Mouse (Mus musculus) kidney, adult 11 months (tissue): ENCODE measurements around the gene Pnpla1.

Experiments used
- DNase-seq: peaks from one replicate; pipeline ENCODE4 v3.0.0; 2022

Gene Pnpla1

DNA sequence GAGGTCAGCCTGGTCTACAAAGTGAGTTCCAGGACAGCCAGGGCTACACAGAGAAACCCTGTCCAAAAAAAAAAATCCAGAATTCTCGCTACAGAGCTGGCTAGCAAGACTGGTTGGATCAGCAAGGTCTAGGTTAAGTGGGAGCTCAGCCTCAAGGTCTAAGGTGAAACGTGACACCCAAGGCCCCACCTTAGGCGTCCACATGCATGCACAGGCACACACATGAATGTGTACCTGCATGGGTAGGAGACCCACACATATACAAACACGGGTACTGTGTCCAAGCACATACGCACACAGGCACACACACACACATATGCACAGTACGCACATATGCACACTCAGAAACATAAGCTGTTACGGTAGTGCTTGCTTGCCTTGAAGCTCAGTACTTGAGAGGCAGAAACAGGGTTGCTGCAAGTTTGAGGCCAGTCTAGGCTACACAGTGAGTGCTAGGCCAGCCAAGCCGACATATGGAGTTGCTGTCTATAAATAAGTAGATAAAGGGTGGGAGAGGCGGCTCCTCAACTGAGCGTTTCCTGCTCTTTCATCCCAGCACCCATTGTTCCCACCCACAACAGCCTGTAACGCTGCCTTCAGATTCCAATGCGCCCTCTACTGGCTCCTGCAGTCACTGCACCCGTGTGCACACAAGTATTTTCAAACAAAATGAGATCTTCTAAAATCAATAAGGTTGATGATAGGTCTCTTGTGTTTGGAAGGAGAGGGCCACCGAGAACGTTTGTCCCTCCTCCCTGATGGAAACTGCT lies 68.8 kb downstream of the Pnpla1 start:
- peak; percentile 33 for DNase-seq

DNA sequence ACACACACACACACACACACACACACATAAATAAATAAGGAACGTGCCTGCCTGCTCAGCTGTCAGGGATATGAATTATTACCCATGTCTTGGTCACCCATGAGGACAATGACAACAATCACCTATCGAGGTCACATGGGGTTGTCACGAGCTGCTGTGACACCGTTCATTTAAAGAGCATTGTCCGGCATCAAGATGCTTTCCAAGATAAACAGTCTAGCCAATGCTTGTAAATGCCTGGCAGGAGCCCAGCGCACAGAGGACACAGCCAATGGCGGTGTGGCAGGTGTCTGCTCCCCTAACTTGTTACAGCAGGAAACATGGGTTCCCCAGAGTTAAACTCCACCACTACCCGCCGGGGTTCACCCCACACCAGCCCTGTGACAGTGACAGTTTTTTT lies 69.8 kb downstream of the Pnpla1 start:
- DNase-seq, result no peak

DNA sequence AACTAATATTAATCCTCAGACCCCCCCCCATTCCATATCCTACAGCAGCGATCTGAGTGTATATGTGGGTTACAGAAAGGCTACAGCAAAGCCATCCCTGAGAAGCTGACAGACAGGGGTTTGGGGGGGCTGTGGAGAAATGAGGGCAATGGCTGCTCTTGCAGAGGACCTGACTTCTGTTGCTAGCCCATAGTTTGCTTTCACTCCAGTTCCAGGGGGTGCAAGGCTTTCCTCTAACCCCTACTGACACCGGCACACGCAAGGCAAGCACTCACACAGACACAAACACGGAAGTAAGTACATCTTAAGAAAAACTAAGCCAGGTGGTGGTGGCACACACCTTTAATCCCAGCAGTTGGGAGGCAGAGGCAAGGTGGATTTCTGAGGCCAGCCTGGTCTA lies 71.2 kb downstream of the Pnpla1 start:
- no peak for DNase-seq

DNA sequence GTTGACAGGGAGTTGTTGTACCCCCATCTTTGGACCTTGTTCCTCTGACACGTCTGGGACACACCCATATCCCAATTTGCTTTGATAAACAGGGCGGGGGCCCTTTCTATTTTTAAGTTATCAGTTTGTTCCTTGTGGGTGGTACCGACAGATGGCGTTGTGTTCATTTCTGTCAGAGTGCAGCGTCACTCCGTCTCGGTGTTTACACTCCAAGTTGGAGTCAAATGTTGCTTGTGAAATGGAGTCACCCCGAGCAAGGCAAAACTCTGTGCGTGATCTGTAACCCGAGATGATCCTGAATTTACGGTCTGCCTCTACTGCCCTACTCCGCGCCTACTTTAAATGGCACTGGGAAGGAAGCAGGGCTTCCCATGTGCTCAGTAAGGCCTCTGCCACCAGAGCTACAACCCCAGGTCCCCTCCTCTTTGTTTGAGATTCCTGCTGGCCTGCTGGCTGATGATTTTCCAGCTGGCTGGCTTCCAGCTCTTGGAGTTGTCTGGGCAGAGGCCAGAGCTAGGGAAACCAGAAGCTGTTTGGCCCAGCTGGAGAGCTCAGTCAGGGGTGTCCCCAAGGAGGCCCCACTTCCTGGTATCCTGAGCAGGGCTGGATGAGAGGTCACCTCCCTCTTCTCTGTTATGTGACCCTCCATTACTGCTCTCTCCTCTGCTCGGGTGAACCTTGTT lies 72.3 kb downstream of the Pnpla1 start:
- DNase-seq, result peak; percentile 93

DNA sequence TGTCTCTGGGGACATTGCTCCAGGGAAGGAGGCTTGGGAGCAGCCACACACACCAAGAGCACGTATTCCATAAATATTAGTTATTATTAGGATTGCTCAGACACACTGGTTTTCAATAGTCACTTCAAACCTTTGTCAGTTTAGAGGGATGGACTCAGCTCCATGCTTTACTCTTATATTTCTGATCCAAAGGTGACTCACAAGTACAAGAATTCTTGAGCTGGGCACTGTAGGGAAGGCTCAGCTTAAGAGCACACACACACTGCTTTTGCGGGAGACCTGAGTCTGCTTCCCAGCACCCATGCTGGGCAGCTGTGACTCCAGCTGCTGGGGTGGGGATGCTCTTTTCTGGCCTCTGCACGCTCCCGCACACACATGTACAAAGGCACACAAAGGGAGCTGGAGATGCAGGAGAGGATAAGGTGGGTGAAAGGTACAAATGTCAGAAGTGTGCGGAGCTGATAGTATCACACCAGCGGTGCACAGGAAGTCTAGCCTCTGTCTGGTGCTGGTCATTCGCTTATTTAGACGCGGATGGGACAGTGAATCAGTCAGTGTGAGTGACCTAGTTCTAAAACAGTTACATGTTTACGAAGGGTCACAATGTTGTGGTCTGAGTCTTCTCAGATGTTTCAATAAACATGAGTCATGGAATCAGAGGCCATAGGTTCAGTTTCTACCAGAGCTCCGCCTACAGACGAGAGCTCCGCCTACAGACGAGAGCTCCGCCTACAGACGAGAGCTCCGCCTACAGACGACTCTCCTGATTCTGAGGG lies 73.4 kb downstream of the Pnpla1 start:
- no peak for DNase-seq

DNA sequence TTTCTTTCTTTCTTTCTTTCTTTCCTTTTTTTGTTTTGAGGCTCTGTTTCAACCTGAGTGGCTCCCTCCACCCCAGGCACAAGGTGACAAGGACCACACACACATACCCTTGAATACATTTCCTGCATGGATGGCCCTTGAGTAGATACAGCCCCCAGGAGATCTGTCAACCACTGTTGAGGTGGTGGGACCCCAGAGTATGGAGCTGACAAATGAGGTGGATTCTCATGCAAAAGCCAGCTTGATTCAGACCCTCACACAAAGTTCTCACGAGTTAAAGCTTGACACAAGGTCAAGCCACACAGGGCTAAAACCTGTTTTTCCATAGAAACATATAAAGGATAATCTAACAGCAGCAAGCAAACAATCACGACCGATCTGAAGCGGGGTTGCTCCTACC lies 74.1 kb downstream of the Pnpla1 start:
- DNase-seq, result no peak

DNA sequence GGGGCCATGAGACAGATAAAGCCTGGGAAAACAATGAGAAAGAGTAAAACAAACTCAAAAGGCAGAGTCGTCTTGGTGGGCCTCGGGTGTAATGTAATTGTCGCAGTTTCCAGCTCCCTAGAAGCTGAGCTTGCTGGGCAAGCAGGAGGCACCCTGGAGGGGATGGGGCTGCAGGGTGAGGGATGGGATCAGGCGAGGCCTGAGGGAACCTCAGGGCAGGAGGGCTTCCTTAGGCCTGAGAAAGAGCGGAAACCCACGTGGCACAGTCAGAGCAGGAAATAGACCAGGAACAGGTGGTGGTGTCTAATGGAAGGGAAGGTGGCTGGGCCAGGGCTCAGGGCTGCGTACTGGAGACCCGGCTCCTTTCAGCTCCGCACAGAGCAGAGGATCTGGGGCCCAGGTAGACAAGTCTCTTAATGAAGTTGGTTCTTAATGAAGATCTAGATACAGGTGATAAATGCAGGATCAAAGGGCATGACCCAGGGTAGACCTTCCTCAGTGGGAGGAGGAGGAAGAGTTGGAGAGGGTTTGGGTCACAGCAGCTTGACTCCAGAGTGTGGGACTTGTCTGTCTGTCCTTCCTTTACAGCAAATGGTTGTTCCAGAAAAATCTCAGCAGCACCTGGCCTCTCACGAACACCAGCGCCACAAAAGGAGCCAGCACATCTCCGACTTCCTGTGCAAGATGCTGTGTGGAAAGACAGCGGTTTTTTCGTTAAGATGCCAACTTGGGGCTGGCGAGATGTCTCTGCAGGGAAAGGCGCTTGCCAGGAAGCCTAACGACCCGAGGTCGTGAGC lies 76.1 kb downstream of the Pnpla1 start:
- DNase-seq, result no peak

DNA sequence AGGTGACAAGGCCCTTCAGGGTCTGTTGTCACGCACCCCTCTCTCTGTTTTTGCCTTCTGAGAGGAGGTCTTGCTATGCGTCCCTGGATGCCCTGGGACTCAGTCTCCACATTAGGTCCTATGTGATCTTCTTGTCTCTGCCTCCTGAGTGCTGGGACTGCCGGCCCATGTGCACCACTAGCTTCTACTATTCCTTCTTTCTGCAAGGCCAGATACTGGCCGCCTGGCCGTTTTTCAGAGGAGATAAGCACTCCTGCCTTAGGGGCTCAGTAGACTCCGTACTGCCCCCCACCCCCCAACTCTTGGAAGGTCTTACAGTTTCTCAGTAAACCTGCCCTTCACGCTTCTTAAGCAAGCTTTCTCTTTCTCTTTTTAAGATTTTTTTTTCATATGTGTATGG lies 77.9 kb downstream of the Pnpla1 start:
- DNase-seq, result no peak

DNA sequence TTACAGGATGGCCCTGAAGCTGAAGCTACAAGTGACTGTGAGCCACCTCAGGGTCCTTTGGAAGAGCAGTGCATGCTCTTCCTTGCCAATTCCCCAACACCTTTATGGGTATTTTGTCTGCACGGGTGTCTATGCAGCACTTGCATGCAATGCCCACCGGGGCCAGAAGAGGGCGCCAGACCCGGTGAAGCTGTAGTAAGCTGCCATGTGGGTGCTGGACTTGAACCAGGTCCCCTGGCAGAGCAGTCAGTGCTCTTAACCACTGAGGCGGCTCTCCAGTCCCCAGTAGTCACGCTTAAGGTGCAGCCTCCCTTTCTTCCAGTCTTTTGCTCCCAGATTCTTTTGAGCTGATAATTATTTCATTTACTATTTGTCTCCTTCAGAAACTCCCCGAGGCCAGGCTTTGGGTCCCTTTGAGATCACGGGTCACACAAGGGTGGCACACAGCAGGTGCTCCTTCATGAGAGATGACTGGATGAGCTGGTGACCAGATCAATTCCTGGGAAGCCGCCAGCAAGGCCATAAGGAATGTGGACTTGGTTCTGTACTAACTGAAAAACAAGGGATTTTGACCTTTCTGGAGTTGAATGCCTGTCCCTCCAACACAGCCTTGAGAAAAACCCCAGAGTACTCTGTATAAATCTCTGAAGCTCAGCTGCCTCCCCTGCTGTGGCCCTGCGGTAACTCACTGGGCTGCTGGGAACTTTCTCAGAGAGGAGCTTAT lies 78.6 kb downstream of the Pnpla1 start:
- peak; percentile 84 for DNase-seq
